10 mouse cellular contexts compared by ENCODE assay signal in the genomic region with DNA sequence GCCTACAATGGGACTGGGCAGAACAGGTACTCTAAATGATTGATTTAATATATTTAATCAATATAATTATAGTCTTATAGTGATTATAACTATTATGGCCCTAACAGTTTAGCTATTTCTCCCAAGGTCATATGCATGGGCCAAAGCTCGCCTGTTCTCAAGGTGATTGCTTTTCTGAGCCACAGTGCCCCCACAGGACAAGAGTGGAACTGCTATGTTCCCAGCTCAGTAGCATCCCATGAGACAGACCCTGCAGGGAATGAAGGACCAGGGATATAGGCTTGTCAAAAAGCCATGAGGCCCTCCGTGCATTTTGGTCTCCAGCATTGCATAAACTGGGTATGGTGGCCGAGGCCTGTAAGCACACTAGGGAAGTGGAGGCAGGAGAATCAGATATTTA. TPM values are rescaled to one million over a fixed set of nuclear protein-coding genes. Genes with fewer than 3 reads are reported as not detected.
A peak's percentile ranks its signal among the peaks of the same experiment; 100 is the strongest.
DNase-seq lines count a peak whose midpoint lies in the region; ATAC-seq and TF ChIP-seq lines count a peak whose summit lies in the region.
"Had no signal": no experiment of that assay in that cellular context is flagged by ENCODE, and none has a peak within 500 bp of the region (broad histone marks: within the 10 kb centered on the region; RNA-seq: fewer than 3 reads in every experiment).

No protein-coding gene starts in this region.

- no peak for TF ChIP-seq POLR2A in cerebellum, adult 2 months (IDR thresholded peaks at IDR 0.05; ENCODE audit: borderline replicate concordance, insufficient read depth, low read length)

- no peaks in the 10 kb centered on the region for H3K36me3 ChIP-seq in forebrain, postnatal 0 days (ENCODE audit: insufficient read depth)
- no peaks in the 10 kb centered on the region for H3K36me3 ChIP-seq in midbrain, embryonic 16.5 days (ENCODE audit: control insufficient read depth, insufficient read depth, low read length)
- H3K36me3 ChIP-seq: limb, embryonic 13.5 days; stomach, embryonic 15.5 days had no signal

- WGBS in cerebellum, adult 2 months = 44% methylated on average over 3 of the region's 3 CpGs
- WGBS in forebrain, postnatal 0 days = 23% methylated on average over 3 of the region's 3 CpGs
- WGBS in midbrain, embryonic 16.5 days = 24% methylated on average over 3 of the region's 3 CpGs

- H3K9ac ChIP-seq in forebrain, postnatal 0 days = no peak overlapping the region
- H3K9ac ChIP-seq in midbrain, embryonic 16.5 days (ENCODE audit: low read depth, low read length) = no peak overlapping the region
- H3K9ac ChIP-seq: limb, embryonic 13.5 days; stomach, embryonic 15.5 days had no signal

- peak; percentile 65 for DNase-seq in layer of hippocampus, adult 11-12 months (ENCODE audit: low spot score)
- no peak for DNase-seq in layer of hippocampus, adult 9-11 months
- DNase-seq in cerebellum, adult 2 months = peak; percentile 20 to 46
- DNase-seq in forebrain, postnatal 0 days = peak; percentile 58
- DNase-seq in hindlimb bud, embryonic 11.5 days (ENCODE audit: extremely low spot score, low read depth, low spot score) = peak; percentile 44
- peak; percentile 44 to 56 for DNase-seq in left cerebral cortex, postnatal 25 days (ENCODE audit: low spot score in 2 of 2)
- DNase-seq in yolk sac, embryonic 10.5 days (ENCODE audit: low spot score) = peak; percentile 22

- intact Hi-C loops in left cerebral cortex, postnatal 25 days (cut with DNase I) = loop anchor here (5.0 to 10.0 kb wide), 2 partner anchors 132 to 226 kb away; no protein-coding TSS in a partner anchor

- H3K9me3 ChIP-seq in forebrain, postnatal 0 days (ENCODE audit: low read length) = no peaks in the 10 kb centered on the region
- no peaks in the 10 kb centered on the region for H3K9me3 ChIP-seq in midbrain, embryonic 16.5 days (replicated peaks; ENCODE audit: control insufficient read depth, low read length, poor library complexity, severe bottlenecking)
- H3K9me3 ChIP-seq: limb, embryonic 13.5 days; stomach, embryonic 15.5 days had no signal

- no peak overlapping the region for H3K27ac ChIP-seq in cerebellum, adult 2 months (ENCODE audit: insufficient read depth, low read length)
- no peak overlapping the region for H3K27ac ChIP-seq in forebrain, postnatal 0 days (ENCODE audit: low read depth, low read length)
- H3K27ac ChIP-seq in midbrain, embryonic 16.5 days (ENCODE audit: low read length) = no peak overlapping the region
- H3K27ac ChIP-seq: limb, embryonic 13.5 days; stomach, embryonic 15.5 days had no signal

- no peak overlapping the region for H3K4me2 ChIP-seq in forebrain, postnatal 0 days (ENCODE audit: low read depth)
- no peak overlapping the region for H3K4me2 ChIP-seq in midbrain, embryonic 16.5 days (ENCODE audit: low read length)
- H3K4me2 ChIP-seq: limb, embryonic 13.5 days; stomach, embryonic 15.5 days had no signal

- peak; percentile 44; the same call in 1 of the 2 replicates for ATAC-seq in forebrain, postnatal 0 days
- peak; percentile 68; the same call in 1 of the 2 replicates for ATAC-seq in midbrain, embryonic 16.5 days

- H3K27me3 ChIP-seq in cerebellum, adult 2 months (ENCODE audit: control insufficient read depth, insufficient read depth, low read length) = peaks cover 2% of the 10 kb centered on the region; the same call in 1 of the 2 replicates
- peaks cover 23% of the 10 kb centered on the region; the same call in 1 of the 2 replicates for H3K27me3 ChIP-seq in forebrain, postnatal 0 days (ENCODE audit: insufficient read depth, low read length)
- peaks cover 26% of the 10 kb centered on the region for H3K27me3 ChIP-seq in midbrain, embryonic 16.5 days (ENCODE audit: control insufficient read depth, insufficient read depth, low read depth, low read length)

- H3K4me1 ChIP-seq in cerebellum, adult 2 months (ENCODE audit: control insufficient read depth, insufficient read depth, low read length) = no peaks in the 10 kb centered on the region; the same call in 1 of the 2 replicates
- no peaks in the 10 kb centered on the region for H3K4me1 ChIP-seq in forebrain, postnatal 0 days (ENCODE audit: insufficient read depth)
- H3K4me1 ChIP-seq in midbrain, embryonic 16.5 days (ENCODE audit: control insufficient read depth, insufficient read depth, low read length) = no peaks in the 10 kb centered on the region

- H3K4me3 ChIP-seq in cerebellum, adult 2 months (replicated peaks; ENCODE audit: insufficient read depth, low read depth, low read length) = no peak overlapping the region
- H3K4me3 ChIP-seq in forebrain, postnatal 0 days (ENCODE audit: low read depth, low read length) = no peak overlapping the region
- no peak overlapping the region for H3K4me3 ChIP-seq in midbrain, embryonic 16.5 days (ENCODE audit: low read depth, low read length)
- H3K4me3 ChIP-seq: limb, embryonic 13.5 days; stomach, embryonic 15.5 days had no signal

- TF ChIP-seq CTCF in cerebellum, adult 2 months (IDR thresholded peaks at IDR 0.05; ENCODE audit: borderline replicate concordance, insufficient read depth, low read depth, low read length) = peak; percentile 70
- TF ChIP-seq CTCF in forebrain, postnatal 0 days (IDR thresholded peaks at IDR 0.05; ENCODE audit: low read depth) = peak; percentile 84

RNA-seq across cellular contexts. Expression of a gene that starts 3.1 kb away (rescaled TPM):
- 1.8 and 2.4 TPM in 2 replicates for polyA plus RNA-seq in cerebellum, adult 2 months (2012; rRNA removed)
- 1.2 and 3.2 TPM in 2 replicates for total RNA-seq in forebrain, postnatal 0 days (2014; rRNA removed)
- polyA plus RNA-seq in forebrain, postnatal 0 days (2015; fragmentation: Nextera tagmentation; extraction: Ambion mirVana) = 1.1 and 1.2 TPM in 2 replicates
- 1 to 10 TPM; 5.6 to 6.0 TPM for total RNA-seq in left cerebral cortex, postnatal 25 days (2021)
- polyA plus RNA-seq in midbrain, embryonic 16.5 days (2015; fragmentation: Nextera tagmentation; extraction: Ambion mirVana) = 0.39 and 0.60 TPM in 2 replicates
